Mouse (Mus musculus) heart, postnatal 0 days (tissue): ENCODE results near the gene Flnc. TPM values are rescaled to one million over a fixed set of nuclear protein-coding genes. Genes with fewer than 3 reads are reported as not detected.
A peak's percentile ranks its signal among the peaks of the same experiment; 100 is the strongest.

Experiments used
- ATAC-seq: fragments of 200-750 bp; cut with Nextera tagmentation; 2 replicates; pipeline ENCODE4 v1.8.0; 2017; ENCODE audit warnings: low read depth, moderate number of reproducible peaks, moderate library complexity; ENCODE audit not compliant: insufficient read depth
- DNase-seq: peaks from one replicate; pipeline ENCODE4 v3.0.0-alpha.2; 2016; ENCODE audit warnings: low spot score
- H3K27ac ChIP-seq: fragments of 300-500 bp; sonication (generic); 2 replicates; pipeline ENCODE4 v1.5.1; 2014; ENCODE audit warnings: low read depth, mild to moderate bottlenecking
- H3K27me3 ChIP-seq: fragments of 300-500 bp; sonication (generic); 2 replicates; pipeline ENCODE4 v1.6.1; 2014; ENCODE audit warnings: low read length, mixed read lengths; ENCODE audit not compliant: control insufficient read depth, insufficient read depth
- H3K36me3 ChIP-seq: fragments of 300-500 bp; sonication (generic); replicated peaks from 2 replicates; pipeline ENCODE4 v1.6.1; 2014; ENCODE audit warnings: low read length, mixed read lengths; ENCODE audit not compliant: control insufficient read depth, insufficient read depth
- H3K4me1 ChIP-seq: fragments of 300-500 bp; sonication (generic); 2 replicates; pipeline ENCODE4 v1.6.1; 2014; ENCODE audit warnings: antibody characterized with exemption; ENCODE audit not compliant: control insufficient read depth, insufficient read depth
- H3K4me2 ChIP-seq: fragments of 300-500 bp; sonication (generic); 2 replicates; pipeline ENCODE4 v1.6.1; 2014; ENCODE audit warnings: low read depth, mild to moderate bottlenecking, low read length, moderate library complexity
- H3K4me3 ChIP-seq: fragments of 300-500 bp; sonication (generic); 2 replicates; pipeline ENCODE4 v1.5.1; 2014; ENCODE audit warnings: low read depth, low read length
- H3K9ac ChIP-seq: fragments of 300-500 bp; sonication (generic); replicated peaks from 2 replicates; pipeline ENCODE4 v1.6.1; 2014; ENCODE audit warnings: low read depth, low read length, mixed read lengths
- H3K9me3 ChIP-seq: fragments of 300-500 bp; sonication (generic); replicated peaks from 2 replicates; pipeline ENCODE4 v1.6.1; 2016; ENCODE audit warnings: low read length; ENCODE audit not compliant: control insufficient read depth
- CTCF ChIP-seq: IDR thresholded peaks from 2 replicates; pipeline ENCODE4 v1.5.1; 2016; ENCODE audit warnings: antibody characterized with exemption, control low read depth, low read depth
- EP300 ChIP-seq: IDR thresholded peaks from 2 replicates; pipeline ENCODE4 v1.6.1; 2016; ENCODE audit warnings: antibody characterized with exemption, low read depth
- WGBS: fragments of 180-500 bp; shearing (Covaris S2); extraction: QIAGEN DNeasy Blood & Tissue Kit; methylation state at CpG from one replicate; pipeline ENCODE4 v1.1.7; 2014; 5-methylcytosine and 5-hydroxymethylcytosine counted together
- polyA plus RNA-seq: library from polyadenylated mRNA; unstranded; fragments of >200 nt; fragmentation: Nextera tagmentation; extraction: Ambion mirVana; gene quantifications from 2 replicates; pipeline ENCODE4 v1.2.1, GENCODE M21; 2015
- total RNA-seq: library from RNA; depleted of rRNA; stranded (reverse); fragments of >200 nt; gene quantifications from 2 replicates; pipeline ENCODE4 v1.2.3, GENCODE M21; 2014; ENCODE audit warnings: low replicate concordance

Flnc gene
- total and polyA plus RNA-seq, 2 experiments from 2014 or later: 24.3 to 241 TPM

DNA sequence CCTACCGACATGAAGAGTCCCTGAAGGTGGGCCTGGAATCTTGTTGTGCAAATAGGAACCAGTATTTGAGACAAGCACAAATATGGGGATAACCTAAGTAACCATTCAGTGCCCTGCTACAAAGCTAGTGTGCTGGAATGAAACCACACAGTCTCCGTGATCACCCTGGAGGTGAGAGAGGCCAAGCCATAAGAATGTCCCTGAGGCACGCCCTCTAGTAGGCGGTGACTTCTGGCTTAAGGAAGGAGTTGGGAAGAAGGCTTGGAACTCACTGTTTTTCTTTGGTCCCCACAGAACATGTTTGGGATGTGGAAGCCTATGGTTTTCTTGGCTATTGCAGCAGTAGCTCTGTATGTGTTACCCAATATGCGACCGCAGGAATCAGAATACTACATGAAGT is 6.7 kb upstream of the Flnc start:
- DNase-seq (no peak), ATAC-seq (no peak)
- H3K4me2 ChIP-seq: no peak overlapping the region
- H3K27me3 ChIP-seq: no peaks in the 10 kb centered on the region
- H3K27ac ChIP-seq: no peak overlapping the region
- H3K4me3 ChIP-seq: no peak overlapping the region
- 71% methylated on average over 6 of the region's 6 CpGs for WGBS
- H3K36me3 ChIP-seq: no peaks in the 10 kb centered on the region
- H3K9ac ChIP-seq: no peak overlapping the region
- peaks cover 6% of the 10 kb centered on the region for H3K4me1 ChIP-seq
- no peaks in the 10 kb centered on the region for H3K9me3 ChIP-seq
- TF ChIP-seq EP300 (no peak), CTCF (no peak)

DNA sequence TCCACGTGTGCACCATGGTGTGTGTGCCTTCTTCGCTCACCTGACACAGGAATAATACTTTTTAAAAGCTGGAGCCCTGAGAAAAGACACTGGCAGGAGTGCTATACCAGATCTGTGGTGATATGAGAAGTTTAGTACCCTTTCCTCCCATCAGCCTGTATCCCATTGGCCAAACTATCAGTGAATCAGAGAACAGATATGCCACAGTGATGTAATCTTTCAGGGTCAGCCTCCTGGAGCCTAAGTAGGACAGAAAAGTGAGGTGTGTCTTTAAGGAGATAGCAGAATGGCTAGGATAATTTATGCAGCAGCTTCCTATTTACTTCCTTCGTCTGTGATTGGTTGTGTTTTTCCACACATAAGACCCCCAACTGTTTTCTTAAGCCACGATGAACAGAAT is 4.9 kb upstream of the Flnc start:
- no peak overlapping the region for H3K27ac ChIP-seq
- no peak overlapping the region for H3K9ac ChIP-seq
- WGBS: 73% methylated on average over 4 of the region's 4 CpGs
- H3K4me1 ChIP-seq: peaks cover 15% of the 10 kb centered on the region
- ATAC-seq (no peak), DNase-seq (no peak)
- no peaks in the 10 kb centered on the region for H3K27me3 ChIP-seq
- TF ChIP-seq EP300 (no peak), CTCF (no peak)
- H3K4me3 ChIP-seq: no peak overlapping the region
- no peaks in the 10 kb centered on the region for H3K9me3 ChIP-seq
- H3K4me2 ChIP-seq: no peak overlapping the region
- no peaks in the 10 kb centered on the region for H3K36me3 ChIP-seq

DNA sequence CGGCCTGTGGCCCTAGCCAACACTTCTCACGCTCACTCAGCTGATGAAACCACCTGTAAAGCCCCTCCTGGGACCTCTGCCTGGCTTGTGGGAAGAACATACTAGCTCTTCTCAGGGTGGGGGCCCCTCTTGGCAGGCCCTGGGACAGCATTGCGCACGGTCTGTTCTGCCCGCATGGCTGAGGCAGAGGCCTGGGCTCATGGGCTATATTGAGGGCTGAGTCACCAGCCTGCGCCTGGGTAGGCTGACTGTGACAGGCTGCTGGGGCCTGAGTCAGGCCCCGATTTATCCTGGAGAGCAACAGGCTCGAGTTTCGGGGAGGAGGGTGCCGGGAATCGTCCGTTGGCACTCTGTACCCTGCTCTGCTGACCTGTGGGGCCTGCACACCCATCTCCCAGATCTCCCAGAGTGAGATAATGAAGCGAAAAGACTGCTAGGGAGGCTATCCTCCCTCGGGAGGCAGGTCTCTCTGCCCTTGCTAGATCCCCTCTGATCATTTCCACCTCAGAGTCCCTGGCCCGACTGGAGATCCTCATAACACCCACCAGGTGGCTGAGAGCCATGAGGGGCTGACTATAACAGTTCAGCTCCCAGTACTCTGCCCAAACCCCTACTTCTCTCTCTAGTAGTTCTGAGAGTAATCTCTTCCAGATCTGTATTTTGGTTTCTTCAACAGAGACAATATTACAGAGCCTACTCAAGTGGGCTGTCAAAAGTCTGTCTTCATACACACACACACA is 2.2 kb upstream of the Flnc start:
- Histone ChIP-seq H3K4me1 (peaks cover 21% of the 10 kb centered on the region), H3K36me3 (no peaks in the 10 kb centered on the region), H3K27ac (peak overlapping the region; percentile 96), H3K27me3 (no peaks in the 10 kb centered on the region), H3K4me2 (0 out of 2 replicates have a peak overlapping the region, but pooled peaks have one; percentile 4), H3K4me3 (no peak overlapping the region), H3K9ac (peak overlapping the region; percentile 32; the same call in 1 of the 2 replicates), H3K9me3 (no peaks in the 10 kb centered on the region)
- ATAC-seq: peak; percentile 28; the same call in 1 of the 2 replicates
- 27% methylated on average over 15 of the region's 15 CpGs for WGBS
- DNase-seq: peak; percentile 77
- TF ChIP-seq EP300: no peak
- peak; percentile 10; the same call in 1 of the 2 replicates for TF ChIP-seq CTCF

DNA sequence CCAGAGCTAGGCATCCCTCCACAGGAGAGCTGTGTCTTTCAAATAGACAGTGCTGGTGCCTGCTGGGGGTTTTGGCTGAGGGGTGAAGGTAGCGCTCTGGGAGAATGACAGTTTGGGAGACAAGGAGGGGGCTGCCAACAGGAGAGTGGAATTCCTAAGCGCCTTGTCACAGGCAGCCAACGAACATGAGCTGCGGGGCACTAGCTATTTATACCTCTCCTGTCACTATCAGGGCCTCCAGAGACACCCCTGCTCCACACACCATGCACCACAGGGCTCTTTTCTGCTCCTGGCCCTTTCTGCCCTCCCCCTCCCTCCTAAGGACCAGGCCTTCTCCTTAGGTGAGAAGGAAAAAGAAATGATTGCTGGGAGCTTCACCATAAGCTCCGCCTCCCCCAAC is 1.6 kb upstream of the Flnc start:
- ATAC-seq (peak; percentile 68), DNase-seq (peak; percentile 94)
- Histone ChIP-seq H3K36me3 (no peaks in the 10 kb centered on the region), H3K4me3 (no peak overlapping the region), H3K27ac (peak overlapping the region; percentile 96), H3K9ac (no peak overlapping the region), H3K27me3 (no peaks in the 10 kb centered on the region), H3K4me2 (0 out of 2 replicates have a peak overlapping the region, but pooled peaks have one; percentile 4), H3K9me3 (no peaks in the 10 kb centered on the region), H3K4me1 (peaks cover 27% of the 10 kb centered on the region)
- TF ChIP-seq CTCF (no peak), EP300 (0 out of 2 replicates have a peak, but pooled peaks have one; percentile 1)
- WGBS: 24% methylated on average over 5 of the region's 5 CpGs

GRCm38 (mm10) chr6:29432156-29432555 is 900 bp upstream of the Flnc start:
- peaks cover 32% of the 10 kb centered on the region for H3K4me1 ChIP-seq
- no peaks in the 10 kb centered on the region for H3K9me3 ChIP-seq
- DNase-seq (peak; percentile 51), ATAC-seq (no peak)
- H3K36me3 ChIP-seq: 0 out of 2 replicates have a peak, but pooled peaks cover 3% of the 10 kb centered on the region
- no peaks in the 10 kb centered on the region for H3K27me3 ChIP-seq
- 24% methylated on average over 3 of the region's 3 CpGs for WGBS
- no peak overlapping the region for H3K9ac ChIP-seq
- no peak for TF ChIP-seq CTCF
- TF ChIP-seq EP300: no peak
- H3K4me3 ChIP-seq: no peak overlapping the region
- no peak overlapping the region for H3K4me2 ChIP-seq
- H3K27ac ChIP-seq: peak overlapping the region; percentile 96
